Mouse (Mus musculus) CD4-positive, CD25-positive, alpha-beta regulatory T cell, adult 4 months (primary cell): ENCODE measurements around the gene Alox12b. TPM values are rescaled to one million over a fixed set of nuclear protein-coding genes. Genes with fewer than 3 reads are reported as not detected.

Experiments
- ATAC-seq: one replicate; pipeline ENCODE4 v1.8.0; 2017
- polyA plus RNA-seq, 2 experiments: library from polyadenylated mRNA; unstranded; fragments of 100-300 nt; shearing (Covaris generic); gene quantifications; one replicate each; pipeline ENCODE4 v1.2.1; 2017

Alox12b gene
- polyA plus RNA-seq, 2 experiments from 2014 or later, result not detected

DNA sequence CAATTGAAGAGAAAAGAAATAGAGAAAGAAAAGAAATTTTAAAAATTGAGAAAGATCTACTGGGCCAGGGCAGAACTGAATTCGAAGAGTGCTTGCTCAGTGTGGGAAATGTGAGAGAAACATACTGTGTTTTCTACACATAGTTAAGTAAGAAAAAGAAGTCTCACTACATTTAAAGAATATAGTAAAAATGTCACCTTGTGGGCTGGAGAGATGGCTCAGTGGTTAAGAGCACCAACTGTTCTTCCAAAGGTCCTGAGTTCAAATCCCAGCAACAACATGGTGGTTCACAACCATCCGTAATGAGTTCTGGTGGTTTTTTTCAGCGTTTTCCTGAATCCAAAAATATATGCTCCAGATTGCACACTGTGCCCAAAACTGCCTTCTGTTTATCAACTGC lies 21.7 kb downstream of the Alox12b start:
- ATAC-seq, result no peak

DNA sequence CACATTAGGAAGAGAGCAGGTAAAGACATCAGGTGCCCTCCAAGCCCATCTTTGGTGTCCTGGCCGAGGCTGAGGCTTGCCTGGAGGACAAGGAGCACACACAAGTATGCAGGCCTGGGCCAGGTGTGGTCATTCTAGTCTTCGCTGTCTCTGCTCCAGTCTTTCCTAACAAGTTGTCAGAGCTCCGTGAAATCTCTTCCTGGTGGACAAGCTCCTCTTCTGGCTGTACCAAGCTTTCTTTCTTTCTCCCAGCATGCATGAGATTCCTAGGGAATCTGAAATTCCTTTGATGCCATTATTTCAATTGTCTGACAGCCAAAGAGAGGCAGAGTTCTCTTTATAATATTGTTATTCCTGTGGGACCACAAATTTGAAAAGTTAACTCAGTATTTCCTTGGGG lies 22.7 kb downstream of the Alox12b start:
- ATAC-seq, result no peak

DNA sequence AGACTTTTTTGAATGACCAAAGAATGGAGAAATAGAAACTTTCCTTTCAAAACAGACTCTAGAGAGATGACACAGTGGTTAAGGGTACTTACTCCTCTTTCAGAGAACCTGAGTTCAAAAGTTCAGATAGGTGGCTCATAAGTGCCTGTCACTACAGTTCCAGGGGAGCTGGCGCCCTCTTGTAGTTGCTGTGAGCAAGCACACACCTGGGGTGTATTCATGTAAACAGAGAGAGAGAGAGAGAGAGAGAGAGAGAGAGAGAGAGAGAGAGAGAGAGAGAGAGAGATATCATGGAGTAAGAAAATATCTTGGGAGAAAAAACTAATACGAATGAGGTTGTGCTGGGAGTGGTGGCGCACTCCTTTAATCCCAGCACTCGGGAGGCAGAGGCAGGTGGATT lies 23.3 kb downstream of the Alox12b start:
- ATAC-seq, result no peak

DNA sequence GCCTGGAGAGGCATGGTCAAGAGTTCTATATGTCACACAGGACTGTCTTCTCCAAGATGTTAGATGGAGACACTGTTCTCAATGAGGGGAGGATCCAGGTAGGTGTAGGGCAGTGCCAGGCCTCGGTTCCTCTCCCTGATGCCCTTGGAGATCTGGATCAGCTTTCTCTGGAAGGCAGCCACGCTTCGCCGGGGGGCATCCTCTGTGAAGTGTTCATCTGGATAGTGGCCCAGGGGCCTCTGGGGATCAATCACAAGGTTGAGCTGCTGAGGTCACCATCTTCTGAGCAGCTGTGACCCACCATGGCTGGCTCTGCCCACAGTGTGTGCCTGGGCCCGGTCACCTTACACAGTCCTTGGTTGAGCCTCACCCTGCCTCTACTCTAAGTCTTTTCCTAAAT lies 28.2 kb downstream of the Alox12b start:
- ATAC-seq, result no peak

DNA sequence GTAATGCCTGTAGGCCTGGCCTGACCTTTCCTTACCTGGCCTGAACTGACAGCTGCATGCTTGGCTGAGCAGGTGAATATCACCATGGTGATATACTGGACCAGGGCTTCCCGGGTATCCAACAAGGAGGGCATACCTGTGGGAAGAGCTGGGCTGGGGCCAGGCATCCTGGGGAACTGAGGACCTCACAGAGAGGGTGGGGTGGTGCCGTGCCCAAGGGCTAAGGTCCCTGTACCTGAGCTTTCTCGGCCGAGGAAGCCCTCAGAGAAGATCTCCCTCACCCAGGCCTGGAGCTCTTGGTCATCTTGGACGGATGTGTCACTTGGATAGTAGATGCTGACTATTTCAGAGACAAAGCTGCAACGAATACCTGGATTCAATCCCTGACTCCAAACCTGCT lies 29.1 kb downstream of the Alox12b start:
- ATAC-seq, result no peak

DNA sequence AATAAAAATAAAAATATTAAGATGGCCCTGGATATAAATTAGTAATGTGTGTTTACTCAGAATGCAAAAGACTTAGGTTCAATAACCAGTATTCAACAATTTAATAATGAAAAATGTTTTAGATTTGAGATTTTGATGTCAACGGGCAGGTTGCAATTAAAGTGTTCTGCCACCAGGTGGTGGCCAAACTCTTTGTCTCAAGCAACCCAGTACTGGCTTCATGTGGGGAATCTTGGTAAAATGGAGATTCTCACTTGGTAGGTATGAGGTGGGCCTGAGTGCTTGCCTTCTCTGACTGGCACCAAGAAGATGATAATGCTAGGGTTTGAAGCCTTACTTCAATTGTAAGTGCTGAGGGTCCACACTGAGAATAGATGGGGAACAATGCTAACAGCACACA lies 36.1 kb downstream of the Alox12b start:
- no peak for ATAC-seq

DNA sequence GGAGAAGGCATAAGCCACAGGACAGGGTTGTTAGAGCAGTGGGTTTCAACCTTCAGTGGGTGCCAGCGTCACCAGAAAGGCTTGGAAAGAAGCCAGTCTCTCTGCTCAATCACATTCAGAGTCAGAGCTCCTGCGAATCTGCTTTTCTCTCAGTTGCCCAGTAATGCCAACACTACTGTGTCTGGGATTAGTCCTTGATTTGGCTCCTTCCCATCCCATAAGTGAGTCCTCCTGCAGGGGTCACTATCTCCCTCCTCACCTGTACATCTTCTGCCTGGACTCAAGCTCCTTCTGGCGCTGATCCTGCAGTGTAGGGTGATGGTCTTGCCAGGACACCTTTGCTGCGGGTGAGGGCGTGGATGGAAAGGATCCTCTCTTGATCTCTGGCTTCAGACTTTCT lies 40.0 kb downstream of the Alox12b start:
- ATAC-seq, result no peak

DNA sequence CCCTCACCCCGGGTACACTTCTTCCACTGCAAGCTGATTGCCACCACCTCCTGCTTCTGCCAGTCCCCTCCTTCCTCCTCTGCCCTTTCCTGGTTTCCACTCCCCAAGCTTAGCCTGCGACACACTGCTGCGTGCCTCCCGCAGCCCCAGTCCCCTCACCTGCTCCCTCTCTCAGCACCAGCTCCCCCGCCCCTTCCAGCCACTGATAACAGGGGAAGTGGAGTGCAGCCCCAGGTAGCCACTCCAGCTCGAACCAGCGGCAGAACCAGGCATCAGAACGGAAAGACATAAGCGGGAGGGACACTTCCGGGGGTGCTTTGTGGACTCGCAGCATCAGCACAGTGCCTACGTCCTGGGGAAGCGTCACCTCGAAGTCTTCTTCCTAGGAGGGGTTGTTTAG lies 40.4 kb downstream of the Alox12b start:
- peak; percentile 92 for ATAC-seq

DNA sequence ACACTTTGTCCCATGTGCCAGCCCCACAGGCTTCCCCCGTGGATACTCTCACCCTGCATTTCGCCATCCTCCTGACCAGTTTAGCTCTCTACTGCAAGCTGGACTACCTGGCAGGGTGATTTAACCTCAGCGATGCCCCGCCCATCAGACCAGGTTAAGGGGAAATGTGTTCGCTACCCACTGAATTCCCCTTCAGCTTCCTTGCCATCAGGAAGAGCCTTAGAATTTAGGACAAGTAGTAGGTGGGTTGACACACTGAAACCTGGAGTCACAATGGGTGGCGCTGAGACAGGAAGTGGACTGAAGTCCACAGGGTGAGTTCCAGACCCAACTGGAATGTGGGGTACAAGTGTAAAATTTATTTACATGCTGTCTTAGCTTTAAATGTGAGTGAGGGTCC lies 41.0 kb downstream of the Alox12b start, which contains the start of gene Alox8:
TSS of gene Alox8 (minus strand) at position 101 of the 400 bp plus-strand sequence.
- ATAC-seq, result no peak

DNA sequence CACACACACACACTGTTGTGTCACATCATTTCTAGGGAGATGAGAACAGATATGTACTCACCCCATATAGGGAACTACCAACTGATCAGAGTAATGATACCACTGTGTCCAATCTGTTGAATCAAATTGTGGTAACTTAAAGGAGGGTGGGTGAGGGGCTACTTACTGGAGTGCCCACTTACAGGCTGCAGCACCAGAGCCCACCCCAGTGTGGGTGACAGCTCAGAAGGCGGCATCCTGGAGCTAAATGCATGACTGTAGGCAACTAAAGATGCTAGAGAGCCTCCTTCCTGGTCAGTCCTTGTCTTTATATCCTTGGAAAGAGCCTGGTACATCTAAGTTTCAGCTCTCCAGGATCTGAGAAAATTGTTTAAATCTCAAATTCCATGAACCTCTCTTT lies 42.5 kb downstream of the Alox12b start:
- no peak for ATAC-seq

DNA sequence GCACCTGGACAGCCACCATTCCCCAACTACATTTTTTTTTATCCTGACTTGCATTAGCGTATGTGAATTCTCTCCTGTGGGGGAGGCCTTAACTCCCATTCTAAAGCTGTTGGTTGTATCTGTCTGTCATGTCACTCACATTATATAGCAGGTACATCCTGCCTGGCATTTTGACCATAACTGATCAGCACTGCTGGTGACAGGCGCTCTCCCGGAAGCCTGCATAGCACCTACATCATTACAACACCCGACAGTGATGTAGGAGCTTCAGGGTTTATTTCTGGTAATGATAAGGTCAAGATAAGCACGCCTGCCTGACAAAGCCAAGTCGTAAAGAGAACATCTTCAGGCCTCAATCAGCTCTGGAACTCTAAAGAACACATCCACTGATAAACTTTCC lies 43.4 kb downstream of the Alox12b start:
- ATAC-seq, result no peak

DNA sequence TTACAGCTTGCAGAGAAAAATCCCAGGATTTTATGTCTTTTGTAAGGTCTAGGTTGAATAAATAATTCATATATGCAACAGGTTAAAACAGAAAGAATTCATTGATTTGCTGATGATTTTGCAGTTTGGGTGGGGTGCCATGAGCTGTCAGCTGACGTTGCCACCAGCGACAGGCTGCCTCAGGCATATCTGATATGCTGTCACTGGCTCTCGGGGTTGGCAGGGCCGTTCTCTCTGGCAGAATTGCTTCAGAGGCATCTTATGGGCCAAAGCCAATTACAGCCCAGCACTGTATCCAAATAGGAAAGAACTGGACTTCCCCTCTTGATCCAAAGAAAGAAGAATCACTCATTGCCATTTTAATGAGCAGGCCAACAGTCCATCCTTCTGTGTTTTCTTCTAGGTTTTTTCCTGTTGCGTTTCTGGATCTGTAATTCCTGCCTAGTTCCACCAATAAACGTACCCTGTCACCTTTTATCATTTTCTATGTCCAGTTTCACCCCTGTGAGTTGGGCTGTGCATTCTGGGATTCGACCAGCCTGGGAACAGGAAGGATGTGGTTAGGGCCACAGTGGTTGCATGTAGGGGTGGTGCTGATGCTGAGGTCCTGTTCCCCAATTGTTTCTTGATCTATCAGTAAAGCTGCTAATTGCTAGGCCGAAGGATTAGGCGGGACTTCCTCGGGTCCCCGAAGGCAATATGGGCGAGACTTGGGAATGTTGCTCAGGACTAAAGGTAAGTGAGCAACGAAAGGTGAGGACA lies 45.9 kb downstream of the Alox12b start:
- no peak for ATAC-seq

DNA sequence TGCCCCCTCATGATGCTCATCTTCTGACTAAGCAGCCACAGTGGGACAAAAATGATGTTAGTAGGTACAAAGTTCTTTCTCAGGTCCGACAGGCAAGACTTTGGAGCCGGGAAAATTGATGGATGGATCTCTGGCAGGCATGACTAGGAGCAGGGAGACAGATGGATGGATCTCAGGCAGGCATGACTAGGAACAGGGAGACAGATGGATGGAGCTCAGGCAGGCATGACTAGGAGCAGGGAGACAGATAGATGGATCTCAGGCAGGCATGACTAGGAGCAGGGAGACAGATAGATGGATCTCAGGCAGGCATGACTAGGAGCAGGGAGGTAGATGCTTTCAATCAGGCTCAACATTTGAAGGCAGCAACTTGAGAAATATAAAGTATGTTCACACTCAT lies 54.6 kb downstream of the Alox12b start:
- ATAC-seq, result no peak

DNA sequence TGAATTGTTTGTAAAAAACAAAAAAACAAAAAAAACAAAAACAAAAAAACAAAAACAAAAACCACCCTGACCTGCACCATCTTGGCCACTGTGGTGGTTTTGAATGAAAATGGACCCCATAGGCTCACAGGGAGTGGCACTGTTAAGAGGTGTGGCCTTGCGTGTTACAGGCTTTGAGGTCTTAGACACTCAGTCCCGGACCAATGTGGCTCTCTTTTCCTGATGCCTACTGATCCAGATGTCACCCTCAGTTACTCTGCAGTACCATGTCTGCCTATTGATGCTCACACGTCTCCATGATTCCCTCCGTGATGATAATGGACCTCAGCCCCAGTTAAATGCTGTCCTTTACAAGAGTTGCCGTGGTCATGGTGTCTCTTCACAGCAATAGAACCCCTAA lies 60.6 kb downstream of the Alox12b start:
- ATAC-seq, result no peak

DNA sequence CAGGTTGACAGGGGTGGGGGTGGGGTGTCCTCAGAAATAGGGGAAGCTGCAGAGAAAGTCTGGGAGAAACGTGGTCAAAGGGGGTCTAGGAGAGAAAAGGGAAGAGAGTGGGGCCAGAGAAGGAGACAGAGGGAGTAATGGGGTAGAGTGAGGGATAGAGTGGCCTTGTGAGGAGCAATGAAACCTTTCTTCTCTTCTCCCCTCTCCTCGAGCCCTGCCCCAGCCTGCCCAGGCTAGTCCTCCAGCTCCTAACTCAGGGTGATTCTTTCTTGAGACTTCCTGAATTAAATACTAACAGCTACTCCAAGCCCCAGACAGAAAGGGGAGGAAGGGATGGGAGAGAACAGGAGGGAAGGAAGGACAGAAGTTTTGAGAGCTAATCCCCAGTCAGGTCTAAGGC lies 61.9 kb downstream of the Alox12b start:
- no peak for ATAC-seq

Other genes with a start within 250 kb of the Alox12b start
- gene Odf4, start 229.9 kb upstream of the Alox12b start, polyA plus RNA-seq, result not detected
- gene Arhgef15, start 199.5 kb upstream of the Alox12b start, polyA plus RNA-seq, result under 1 TPM; 0.16 to 0.19 TPM
- gene Slc25a35, start 188.9 kb upstream of the Alox12b start, polyA plus RNA-seq, result 10 to 100 TPM in 1 of 2 experiments, 1 to 10 TPM in 1; 5.0 to 10.7 TPM
- gene Rangrf, start 181.8 kb upstream of the Alox12b start, polyA plus RNA-seq, result 10 to 100 TPM; 36.9 to 71.7 TPM
- gene Pfas, start 148.5 kb upstream of the Alox12b start, polyA plus RNA-seq, result 10 to 100 TPM; 20.2 to 33.9 TPM
- 10 to 100 TPM; 12.5 to 13.5 TPM for gene Ctc1, start 141.1 kb upstream of the Alox12b start, polyA plus RNA-seq
- gene Aurkb, start 111.3 kb upstream of the Alox12b start, polyA plus RNA-seq, result 10 to 100 TPM in 1 of 2 experiments, 1 to 10 TPM in 1; 9.0 to 17.8 TPM
- gene Borcs6, start 97.3 kb upstream of the Alox12b start, polyA plus RNA-seq, result 1 to 10 TPM; 1.0 to 1.4 TPM
- 1 to 10 TPM; 2.4 to 4.2 TPM for gene Tmem107, start 86.2 kb upstream of the Alox12b start, polyA plus RNA-seq
- gene Vamp2, start 68.5 kb upstream of the Alox12b start, polyA plus RNA-seq, result 10 to 100 TPM; 26.0 to 35.9 TPM
- gene Per1, start 61.8 kb upstream of the Alox12b start, polyA plus RNA-seq, result 1 to 10 TPM; 4.5 to 6.6 TPM
- gene Hes7, start 36.6 kb upstream of the Alox12b start, polyA plus RNA-seq, result not detected
- not detected for gene 9130213A22Rik, start 34.4 kb upstream of the Alox12b start, polyA plus RNA-seq
- under 1 TPM in 1 of 2 experiments, not detected in 1; 0.35 TPM for gene Aloxe3, start 31.1 kb upstream of the Alox12b start, polyA plus RNA-seq
- gene Alox8, start 40.9 kb downstream of the Alox12b start, polyA plus RNA-seq, result 10 to 100 TPM; 10.6 to 15.5 TPM
- gene Gucy2e, start 80.0 kb downstream of the Alox12b start, polyA plus RNA-seq, result under 1 TPM in 1 of 2 experiments, not detected in 1; 0.53 TPM
- 1 to 10 TPM; 8.2 to 8.5 TPM for gene Cntrob, start 166.8 kb downstream of the Alox12b start, polyA plus RNA-seq
- 10 to 100 TPM; 92.9 to 99.3 TPM for gene Trappc1, start 167.0 kb downstream of the Alox12b start, polyA plus RNA-seq
- gene Kcnab3, start 169.3 kb downstream of the Alox12b start, polyA plus RNA-seq, result 1 to 10 TPM in 1 of 2 experiments, under 1 TPM in 1; 0.62 to 1.2 TPM
- 1 to 10 TPM; 3.3 to 4.0 TPM for gene Rnf227, start 183.5 kb downstream of the Alox12b start, polyA plus RNA-seq
- gene Chd3, start 212.4 kb downstream of the Alox12b start, polyA plus RNA-seq, result 10 to 100 TPM; 71.8 to 80.8 TPM
- gene Naa38, start 238.5 kb downstream of the Alox12b start, polyA plus RNA-seq, result 100 to 1,000 TPM in 1 of 2 experiments, 10 to 100 TPM in 1; 87.8 to 116 TPM
- gene Cyb5d1, start 238.6 kb downstream of the Alox12b start, polyA plus RNA-seq, result 10 to 100 TPM; 17.0 to 28.2 TPM
- 1 to 10 TPM; 1.1 to 1.2 TPM for gene Tmem88, start 241.2 kb downstream of the Alox12b start, polyA plus RNA-seq